Mouse (Mus musculus) thymus, postnatal 36 days (tissue): Measurements from ENCODE around the gene Fxyd2.

ENCODE experiments used
- DNase-seq, 2 experiments: peaks; one replicate each; pipeline ENCODE4 v3.0.0; 2022; ENCODE audit warnings: mixed read lengths in 2 of 2

Gene Fxyd2

DNA sequence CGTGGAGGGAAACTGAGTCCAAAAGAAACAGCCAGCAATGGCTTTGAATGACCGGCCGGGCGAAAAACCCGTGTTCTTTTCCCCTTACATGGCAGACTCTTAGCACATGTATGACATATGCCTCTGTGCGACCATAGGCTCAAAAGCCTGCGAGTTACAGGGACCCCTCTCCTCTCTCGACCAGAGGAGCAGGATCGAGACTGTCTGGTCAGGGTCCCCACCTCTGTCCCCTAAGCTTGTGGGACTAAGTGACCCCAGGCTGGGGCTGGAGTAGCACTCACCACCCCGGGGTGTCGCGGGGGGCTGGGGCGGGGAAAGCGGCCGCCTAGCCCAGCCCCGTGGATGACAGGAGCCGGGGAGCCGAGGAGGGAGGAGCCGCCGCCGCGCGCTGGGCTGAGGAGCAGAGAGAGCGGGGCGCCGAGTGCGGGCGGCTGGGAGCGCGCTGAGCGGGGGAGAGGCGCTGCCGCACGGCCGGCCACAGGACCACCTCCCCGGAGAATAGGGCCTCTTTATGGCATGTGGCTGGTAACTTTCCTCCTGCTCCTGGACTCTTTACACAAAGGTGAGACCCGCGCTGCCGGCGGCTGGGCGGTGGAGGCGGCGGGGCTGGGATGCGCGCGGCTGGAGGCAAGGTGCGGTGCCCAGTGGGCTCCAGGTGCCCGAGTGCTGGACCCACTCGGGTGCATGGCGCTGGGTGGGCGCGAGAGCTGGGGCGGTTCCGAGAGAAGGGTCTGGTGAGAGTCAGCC lies 30.7 kb downstream of the Fxyd2 start:
- DNase-seq: no peak

- DNase-seq: no peak
Observed at GRCm38 (mm10) chr9:45430698-45430959, 31.2 kb downstream of the Fxyd2 start.

DNA sequence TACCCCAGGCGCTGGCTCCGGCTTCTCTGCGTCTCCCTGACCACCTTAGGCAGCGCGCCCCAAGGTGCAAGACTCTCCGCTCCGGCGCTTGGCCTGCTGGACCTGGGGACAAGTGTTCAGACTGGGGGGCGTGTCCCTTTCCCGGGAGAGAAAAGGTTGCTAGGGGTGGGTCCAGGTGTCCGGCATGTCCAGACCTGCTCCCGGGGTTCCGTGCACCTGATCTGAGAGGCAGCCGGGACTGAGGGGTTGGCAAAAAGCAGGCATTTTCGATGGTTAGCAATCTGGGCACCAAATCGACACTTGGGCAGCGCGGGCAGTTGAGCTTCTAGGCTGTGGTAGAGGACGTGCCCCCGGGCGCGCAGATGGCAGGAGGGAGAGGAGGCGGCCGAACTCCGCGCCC lies 31.7 kb downstream of the Fxyd2 start:
- no peak for DNase-seq

- no peak for DNase-seq
Observed at GRCm38 (mm10) chr9:45432639-45433038, 33.2 kb downstream of the Fxyd2 start.

GRCm38 (mm10) chr9:45433119-45433518 lies 33.6 kb downstream of the Fxyd2 start:
- no peak for DNase-seq

- no peak for DNase-seq
Observed at GRCm38 (mm10) chr9:45434171-45434570, 34.7 kb downstream of the Fxyd2 start.

DNA sequence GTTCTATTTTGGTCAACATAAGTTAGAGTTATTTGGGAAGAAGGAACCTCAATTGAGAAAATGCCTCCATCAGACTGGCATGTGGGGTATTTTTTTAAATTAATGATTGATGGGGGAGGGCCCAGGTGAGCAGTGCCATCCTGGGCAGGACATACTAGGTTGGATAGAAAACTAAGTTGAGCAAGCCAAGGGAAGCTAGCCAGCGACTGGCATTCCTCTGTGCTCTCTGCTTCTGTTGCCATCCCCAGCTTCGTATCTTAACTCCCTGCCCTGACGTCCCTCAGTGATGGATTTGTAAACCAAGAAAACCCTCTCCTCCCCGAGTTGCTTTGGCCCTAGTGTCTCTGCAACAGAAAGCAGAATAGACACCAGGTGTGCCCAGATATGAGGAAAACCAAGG lies 39.6 kb downstream of the Fxyd2 start:
- no peak for DNase-seq

DNA sequence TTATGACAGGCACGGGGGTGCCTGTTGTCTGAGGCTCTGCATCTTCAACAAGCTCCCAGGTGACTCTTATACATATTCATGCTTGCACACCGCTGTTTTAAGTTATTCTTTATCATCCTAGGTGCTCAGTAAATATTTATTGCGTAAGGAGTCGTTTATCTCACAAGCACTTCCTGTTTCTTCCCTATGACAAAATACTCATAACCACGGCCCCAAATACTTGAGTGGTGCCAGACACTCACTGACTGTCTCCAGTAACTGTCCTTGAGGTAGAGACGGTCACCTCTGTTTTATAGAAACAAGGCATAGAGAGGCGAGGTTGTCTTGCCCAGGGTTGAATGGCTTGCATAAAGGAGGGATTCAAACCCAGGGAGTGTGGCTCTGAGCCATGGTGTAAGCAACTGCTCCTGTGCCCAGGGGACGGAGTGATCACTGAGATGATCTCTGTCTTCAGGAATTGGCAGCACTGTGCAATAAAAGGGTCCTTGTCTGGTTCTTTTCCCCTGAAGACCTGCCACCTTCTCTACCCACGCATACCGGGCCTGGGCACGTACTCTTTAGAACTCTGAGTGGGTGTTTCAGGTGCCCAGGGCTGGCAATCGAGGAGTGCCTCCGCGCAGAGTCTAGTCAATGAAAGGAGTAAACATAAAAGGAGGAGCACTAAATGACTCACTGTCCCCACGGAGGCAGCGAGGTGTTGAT lies 40.8 kb downstream of the Fxyd2 start:
- DNase-seq: no peak

GRCm38 (mm10) chr9:45444251-45444798 lies 44.9 kb downstream of the Fxyd2 start:
- DNase-seq: no peak

- DNase-seq: no peak
Observed at GRCm38 (mm10) chr9:45449658-45450057, 50.2 kb downstream of the Fxyd2 start.

GRCm38 (mm10) chr9:45451346-45451745 lies 51.9 kb downstream of the Fxyd2 start:
- no peak for DNase-seq

DNA sequence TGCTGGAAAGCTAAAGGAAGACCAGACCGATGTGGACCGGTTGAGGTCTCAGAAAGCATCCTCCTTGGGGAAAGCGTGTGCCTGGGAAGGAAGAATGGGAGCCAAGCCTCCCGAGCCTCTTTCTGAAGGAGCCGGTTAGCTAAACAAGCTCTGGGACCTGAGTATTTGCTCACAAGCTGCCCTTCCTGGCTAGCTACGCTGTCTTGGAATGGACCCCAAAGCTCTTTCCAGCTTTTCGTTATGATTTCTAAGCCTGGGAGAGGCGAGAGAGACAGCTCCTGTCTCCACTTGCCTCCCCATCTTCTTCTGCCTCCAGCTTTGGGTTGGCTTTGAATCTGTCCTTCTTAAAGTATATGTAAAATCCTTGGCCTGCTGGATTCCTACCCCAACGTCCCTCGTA lies 54.6 kb downstream of the Fxyd2 start:
- DNase-seq: no peak

- no peak for DNase-seq
Observed at GRCm38 (mm10) chr9:45454889-45455610, 55.6 kb downstream of the Fxyd2 start.

DNA sequence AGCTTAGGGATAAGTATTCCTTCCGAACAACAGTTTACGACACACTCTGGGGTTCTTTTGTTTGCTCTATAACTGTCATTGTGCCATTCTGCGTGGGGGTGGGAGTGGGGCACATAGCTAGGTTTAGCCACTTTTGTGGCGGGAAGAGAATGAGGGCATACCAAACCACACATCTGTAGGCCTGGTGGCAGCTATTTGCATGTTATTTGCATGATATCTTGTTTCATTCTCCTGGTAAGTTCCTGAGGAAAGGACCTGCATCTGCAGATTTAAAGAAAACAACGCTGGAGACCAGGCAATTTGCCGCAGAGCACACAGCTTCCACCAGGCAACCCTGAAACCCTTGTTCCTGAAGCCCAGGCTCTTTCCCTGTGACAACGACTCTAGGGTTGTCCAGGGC lies 57.7 kb downstream of the Fxyd2 start:
- DNase-seq: no peak

DNA sequence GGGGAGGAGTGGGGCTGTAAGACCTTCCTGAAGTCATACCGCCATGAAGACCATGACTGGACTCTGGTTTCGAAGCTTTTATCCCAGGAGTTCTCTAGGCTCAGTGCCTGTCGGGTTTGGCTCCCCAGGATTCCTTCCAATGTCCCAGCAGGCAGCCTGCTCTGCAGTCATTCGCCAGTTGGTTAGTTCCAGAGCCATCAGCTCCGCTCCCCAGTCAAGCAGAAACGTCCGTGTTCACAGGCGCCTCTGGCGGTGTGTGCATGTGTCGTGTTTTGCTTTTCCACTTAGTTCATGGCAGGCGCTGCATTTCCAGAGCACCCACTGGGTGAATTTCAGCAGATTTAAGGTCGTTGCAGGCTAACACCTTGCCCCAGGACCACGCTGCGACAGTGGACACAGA lies 58.9 kb downstream of the Fxyd2 start:
- no peak for DNase-seq
